Mouse (Mus musculus): Measurements from ENCODE around the gene Cd99l2. TPM values are rescaled to one million over a fixed set of nuclear protein-coding genes. Genes with fewer than 3 reads are reported as not detected.

Gene Cd99l2
- polyA plus RNA-seq, 1 experiment from 2014 or later = 32.8 TPM

DNA sequence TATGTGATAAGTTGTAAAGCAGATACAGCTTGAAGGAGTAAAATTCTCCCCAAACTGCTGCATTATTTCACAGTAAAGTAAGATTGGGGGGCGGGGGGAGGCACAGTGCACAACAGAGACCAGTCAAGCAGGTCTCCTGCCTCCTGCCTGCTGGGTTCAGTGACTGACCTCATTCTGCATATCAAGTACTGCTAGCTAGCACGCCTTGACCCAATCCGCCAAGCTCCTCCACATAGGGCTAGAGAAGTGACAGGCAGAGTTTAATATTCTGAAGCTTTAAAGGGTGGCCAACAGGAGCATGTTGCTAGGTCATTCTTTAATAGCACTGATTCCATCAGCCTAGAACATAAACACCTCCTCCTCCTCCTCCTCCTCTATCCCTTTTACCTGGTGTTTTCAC, 79.9 kb downstream of the Cd99l2 start:
- Histone ChIP-seq H3K27me3 (ENCODE audit: control insufficient read depth, insufficient read depth, low read length) (no peaks in the 10 kb centered on the region), H3K9ac (ENCODE audit: low read length) (no peak overlapping the region), H3K27ac (ENCODE audit: low read length) (no peak overlapping the region), H3K4me1 (ENCODE audit: control insufficient read depth, insufficient read depth, low read length) (no peaks in the 10 kb centered on the region), H3K4me2 (ENCODE audit: low read depth, low read length) (no peak overlapping the region), H3K4me3 (ENCODE audit: low read length) (no peak overlapping the region), H3K36me3 (ENCODE audit: control insufficient read depth, insufficient read depth) (peaks cover 7% of the 10 kb centered on the region), H3K9me3 (replicated peaks; ENCODE audit: control insufficient read depth, low read length) (no peaks in the 10 kb centered on the region)
- ATAC-seq (replicated peaks; ENCODE audit: extremely low read depth, insufficient read depth, low FRiP score) = no peak
- WGBS = 75% methylated on average over 3 of the region's 3 CpGs

DNA sequence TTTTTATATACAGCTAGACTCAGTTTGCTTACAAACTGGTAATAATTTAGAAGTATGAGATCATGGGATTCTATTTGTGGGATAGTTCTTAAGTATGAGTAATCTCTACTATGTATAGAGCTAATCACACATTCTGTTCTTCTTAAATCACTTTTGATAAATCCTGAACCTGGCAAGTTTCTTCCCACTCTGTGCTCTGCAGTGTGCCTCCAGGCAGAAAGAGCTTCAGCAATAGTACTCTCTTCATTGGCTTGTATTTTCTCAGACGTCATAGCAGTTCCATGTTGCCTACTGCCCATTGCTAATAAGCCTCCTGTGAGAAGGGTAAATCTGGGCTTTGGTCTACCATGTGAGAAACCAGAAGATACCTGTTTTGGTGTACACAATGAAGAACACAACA, 84.3 kb downstream of the Cd99l2 start:
- Histone ChIP-seq H3K4me1 (ENCODE audit: control insufficient read depth, insufficient read depth, low read length) (no peaks in the 10 kb centered on the region), H3K27ac (ENCODE audit: low read length) (no peak overlapping the region), H3K4me2 (ENCODE audit: low read depth, low read length) (no peak overlapping the region), H3K4me3 (ENCODE audit: low read length) (no peak overlapping the region), H3K36me3 (ENCODE audit: control insufficient read depth, insufficient read depth) (peaks cover 5% of the 10 kb centered on the region), H3K9ac (ENCODE audit: low read length) (no peak overlapping the region), H3K27me3 (ENCODE audit: control insufficient read depth, insufficient read depth, low read length) (no peaks in the 10 kb centered on the region), H3K9me3 (replicated peaks; ENCODE audit: control insufficient read depth, low read length) (no peaks in the 10 kb centered on the region)
- WGBS = 69% methylated on average over 1 of the region's 1 CpGs
- ATAC-seq (replicated peaks; ENCODE audit: extremely low read depth, insufficient read depth, low FRiP score) = no peak

DNA sequence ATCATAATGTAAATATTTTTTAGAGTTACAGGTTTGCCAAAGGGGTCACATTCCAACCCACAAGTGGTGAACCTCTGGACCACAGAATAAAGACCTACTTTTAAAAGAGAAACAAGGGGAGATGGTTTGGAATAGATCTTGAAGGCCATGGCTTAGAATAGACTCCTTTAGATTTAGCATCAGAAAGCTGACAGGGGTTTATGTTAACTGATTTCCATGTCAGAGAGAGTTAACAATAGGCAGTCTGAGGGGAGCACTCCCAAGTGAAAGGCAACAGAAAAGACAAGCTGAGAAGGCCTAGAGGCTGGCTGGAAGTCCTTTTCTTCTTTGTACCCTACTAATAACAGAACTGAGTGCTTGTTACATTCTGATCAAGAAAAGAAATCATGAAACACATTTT, 86.4 kb downstream of the Cd99l2 start:
- no peak for ATAC-seq (replicated peaks; ENCODE audit: extremely low read depth, insufficient read depth, low FRiP score)
- H3K9me3 ChIP-seq (replicated peaks; ENCODE audit: control insufficient read depth, low read length) = no peaks in the 10 kb centered on the region

DNA sequence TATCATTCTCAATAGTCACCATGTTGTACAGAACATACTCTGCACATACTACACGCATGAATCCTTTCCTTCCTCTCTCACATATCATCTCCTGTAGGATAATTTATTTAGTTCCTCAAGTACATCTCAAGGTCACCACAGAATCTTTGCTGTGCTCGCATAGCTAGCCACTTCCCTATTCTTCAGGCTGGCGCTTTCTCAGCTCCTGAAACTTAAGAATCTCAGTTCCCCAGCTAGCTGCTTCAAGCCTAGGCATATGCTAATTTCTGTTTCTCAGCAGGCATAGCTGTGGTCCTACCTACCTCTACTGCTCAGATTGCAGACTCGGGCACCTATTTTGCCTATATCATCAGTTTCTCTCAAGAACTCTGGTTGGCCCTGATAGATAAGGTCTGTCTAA, 96.3 kb downstream of the Cd99l2 start:
- 75% methylated on average over 4 of the region's 4 CpGs for whole genome bisulfite sequencing
- Histone ChIP-seq H3K4me2 (ENCODE audit: low read depth, low read length) (no peak overlapping the region), H3K9ac (ENCODE audit: low read length) (no peak overlapping the region), H3K4me1 (ENCODE audit: control insufficient read depth, insufficient read depth, low read length) (no peaks in the 10 kb centered on the region), H3K36me3 (ENCODE audit: control insufficient read depth, insufficient read depth) (0 out of 2 replicates have a peak, but pooled peaks cover 3% of the 10 kb centered on the region), H3K4me3 (ENCODE audit: low read length) (no peak overlapping the region), H3K27me3 (ENCODE audit: control insufficient read depth, insufficient read depth, low read length) (no peaks in the 10 kb centered on the region), H3K9me3 (replicated peaks; ENCODE audit: control insufficient read depth, low read length) (no peaks in the 10 kb centered on the region), H3K27ac (ENCODE audit: low read length) (no peak overlapping the region)
- no peak for ATAC-seq (replicated peaks; ENCODE audit: extremely low read depth, insufficient read depth, low FRiP score)

More for the DNA sequence above, 86.4 kb downstream of the Cd99l2 start:
- no peak overlapping the region for H3K27ac ChIP-seq (ENCODE audit: low read length)
- no peaks in the 10 kb centered on the region for H3K4me1 ChIP-seq (ENCODE audit: control insufficient read depth, insufficient read depth, low read length)
- no peak overlapping the region for H3K4me3 ChIP-seq (ENCODE audit: low read length)
- H3K36me3 ChIP-seq (ENCODE audit: control insufficient read depth, insufficient read depth) = peaks cover 8% of the 10 kb centered on the region
- H3K27me3 ChIP-seq (ENCODE audit: control insufficient read depth, insufficient read depth, low read length) = no peaks in the 10 kb centered on the region
- no peak overlapping the region for H3K9ac ChIP-seq (ENCODE audit: low read length)
- no peak overlapping the region for H3K4me2 ChIP-seq (ENCODE audit: low read depth, low read length)

DNA sequence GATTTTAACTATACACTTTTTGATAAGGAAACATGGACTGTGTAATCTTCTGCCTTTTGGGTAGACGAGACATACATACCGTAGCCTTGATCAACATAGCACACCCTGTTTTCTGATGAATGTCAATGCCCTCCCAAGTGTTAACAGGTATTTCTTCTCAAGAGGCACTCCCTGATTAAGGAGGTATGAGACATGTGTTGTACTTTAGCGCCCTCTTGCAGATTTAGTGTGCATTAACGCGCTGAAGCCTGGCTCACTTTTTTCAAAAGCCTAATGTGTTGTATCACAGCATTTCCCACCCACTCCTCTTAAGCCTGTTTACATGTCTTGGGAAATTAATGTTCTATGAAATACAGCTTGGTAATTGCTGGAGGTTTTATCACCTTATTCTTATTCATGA, 111.1 kb downstream of the Cd99l2 start:
- WGBS = 31% methylated on average over 5 of the region's 5 CpGs
- Histone ChIP-seq H3K9ac (ENCODE audit: low read length) (no peak overlapping the region), H3K4me2 (ENCODE audit: low read depth, low read length) (no peak overlapping the region), H3K36me3 (ENCODE audit: control insufficient read depth, insufficient read depth) (no peaks in the 10 kb centered on the region), H3K9me3 (replicated peaks; ENCODE audit: control insufficient read depth, low read length) (no peaks in the 10 kb centered on the region), H3K4me3 (ENCODE audit: low read length) (no peak overlapping the region), H3K27ac (ENCODE audit: low read length) (no peak overlapping the region), H3K4me1 (ENCODE audit: control insufficient read depth, insufficient read depth, low read length) (no peaks in the 10 kb centered on the region), H3K27me3 (ENCODE audit: control insufficient read depth, insufficient read depth, low read length) (no peaks in the 10 kb centered on the region)
- ATAC-seq (replicated peaks; ENCODE audit: extremely low read depth, insufficient read depth, low FRiP score) = no peak

DNA sequence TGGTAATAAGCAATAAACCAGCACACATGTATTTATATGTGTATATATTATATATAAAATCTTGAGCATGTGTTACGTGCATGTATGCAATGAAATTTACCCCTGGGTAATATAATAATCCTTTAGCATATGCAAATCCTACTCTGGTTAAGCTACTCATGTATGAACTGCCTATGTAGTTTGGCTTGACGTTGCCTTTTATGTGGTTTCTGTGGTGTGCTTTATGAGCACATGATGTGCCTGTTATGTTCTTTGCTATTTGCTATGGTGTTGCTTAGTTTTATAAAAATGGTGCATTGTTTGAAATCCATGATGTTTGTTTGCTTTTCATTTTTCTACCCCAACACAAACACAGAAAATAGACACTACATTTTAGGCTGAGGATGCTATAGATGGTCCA, 114.2 kb downstream of the Cd99l2 start:
- no peak for ATAC-seq (replicated peaks; ENCODE audit: extremely low read depth, insufficient read depth, low FRiP score)
- no peaks in the 10 kb centered on the region for H3K27me3 ChIP-seq (ENCODE audit: control insufficient read depth, insufficient read depth, low read length)
- WGBS = 87% methylated on average over 2 of the region's 2 CpGs
- H3K36me3 ChIP-seq (ENCODE audit: control insufficient read depth, insufficient read depth) = no peaks in the 10 kb centered on the region
- H3K27ac ChIP-seq (ENCODE audit: low read length) = no peak overlapping the region
- H3K4me2 ChIP-seq (ENCODE audit: low read depth, low read length) = no peak overlapping the region
- H3K9me3 ChIP-seq (replicated peaks; ENCODE audit: control insufficient read depth, low read length) = no peaks in the 10 kb centered on the region
- H3K4me3 ChIP-seq (ENCODE audit: low read length) = no peak overlapping the region
- H3K4me1 ChIP-seq (ENCODE audit: control insufficient read depth, insufficient read depth, low read length) = no peaks in the 10 kb centered on the region
- H3K9ac ChIP-seq (ENCODE audit: low read length) = no peak overlapping the region

DNA sequence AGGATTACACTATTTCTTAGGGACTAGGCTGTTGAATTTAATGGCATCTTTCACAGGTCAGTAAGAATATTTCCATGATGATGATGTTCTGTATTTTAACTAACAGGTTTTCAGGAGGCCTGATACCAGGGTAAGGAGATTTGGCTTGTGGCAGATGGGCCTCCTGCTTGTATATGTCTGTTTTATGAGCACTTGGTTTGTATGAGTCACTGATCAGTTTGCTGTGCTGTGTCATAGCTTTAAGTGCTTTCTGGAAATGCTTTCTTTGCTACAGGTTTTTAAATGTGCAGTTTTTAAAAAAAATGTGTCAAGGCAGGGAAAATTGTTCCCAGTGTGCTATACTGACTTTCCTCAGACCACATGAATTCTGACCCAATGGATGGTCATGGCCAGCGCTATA, 115.9 kb downstream of the Cd99l2 start:
- no peaks in the 10 kb centered on the region for H3K27me3 ChIP-seq (ENCODE audit: control insufficient read depth, insufficient read depth, low read length)
- no peak overlapping the region for H3K4me2 ChIP-seq (ENCODE audit: low read depth, low read length)
- H3K27ac ChIP-seq (ENCODE audit: low read length) = no peak overlapping the region
- ATAC-seq (replicated peaks; ENCODE audit: extremely low read depth, insufficient read depth, low FRiP score) = no peak
- H3K36me3 ChIP-seq (ENCODE audit: control insufficient read depth, insufficient read depth) = no peaks in the 10 kb centered on the region
- no peaks in the 10 kb centered on the region for H3K4me1 ChIP-seq (ENCODE audit: control insufficient read depth, insufficient read depth, low read length)
- WGBS = 88% methylated on average over 1 of the region's 1 CpGs
- H3K9ac ChIP-seq (ENCODE audit: low read length) = no peak overlapping the region
- H3K9me3 ChIP-seq (replicated peaks; ENCODE audit: control insufficient read depth, low read length) = no peaks in the 10 kb centered on the region
- H3K4me3 ChIP-seq (ENCODE audit: low read length) = no peak overlapping the region

Small RNAs within 50 kb of the gene (microRNA-seq; reads per million reads assigned to microRNA genes)
- gene Gm23945 = not detected

Other genes with a start within 250 kb of the Cd99l2 start
- gene Mtmr1, start 128.1 kb downstream of the Cd99l2 start, polyA plus RNA-seq (2015; fragmentation: Nextera tagmentation; extraction: Ambion mirVana) = 12.8 and 13.6 TPM in 2 replicates
- 152 and 160 TPM in 2 replicates for gene Hmgb3, start 63.1 kb upstream of the Cd99l2 start, polyA plus RNA-seq (2015; fragmentation: Nextera tagmentation; extraction: Ambion mirVana)
- gene Gpr50, start 170.8 kb upstream of the Cd99l2 start, polyA plus RNA-seq (2015; fragmentation: Nextera tagmentation; extraction: Ambion mirVana) = 0.21 and 0.64 TPM in 2 replicates